Mouse (Mus musculus): ENCODE data around the gene Sox5.

GRCm38 (mm10) chr6:144716376-144716775, 65.4 kb downstream of the Sox5 start:
- no peak for TF ChIP-seq EP300 (IDR thresholded peaks at IDR 0.05; ENCODE audit: low read depth)
- TF ChIP-seq CTCF (IDR thresholded peaks at IDR 0.05; ENCODE audit: low read depth) = no peak

Measured in heart, postnatal 0 days (tissue).